Mouse (Mus musculus): ENCODE measurements around the gene Trim44. TPM values are rescaled to one million over a fixed set of nuclear protein-coding genes. Genes with fewer than 3 reads are reported as not detected.
A peak's percentile ranks its signal among the peaks of the same experiment; 100 is the strongest.

The Trim44 gene
- polyA plus RNA-seq, 1 experiment = 35.6 TPM

GRCm38 (mm10) chr2:102409741-102410140, 2.1 kb upstream of the Trim44 start:
- Histone ChIP-seq H3K4me3 (ENCODE audit: control insufficient read depth, insufficient read depth, low read length) (no peak overlapping the region), H3K27me3 (ENCODE audit: control insufficient read depth, insufficient read depth, low read length) (no peaks in the 10 kb centered on the region), H3K4me1 (replicated peaks; ENCODE audit: control insufficient read depth, insufficient read depth, low read length) (no peaks in the 10 kb centered on the region; the same call in 1 of the 2 replicates), H3K36me3 (ENCODE audit: control insufficient read depth, insufficient read depth, low read length) (no peaks in the 10 kb centered on the region), H3K27ac (ENCODE audit: control insufficient read depth, insufficient read depth, low read length) (no peak overlapping the region)
- 92% methylated on average over 3 of the region's 3 CpGs for WGBS
- no peak for DNase-seq
- TF ChIP-seq CTCF (IDR thresholded peaks at IDR 0.05; ENCODE audit: borderline replicate concordance, control insufficient read depth, extremely low read depth, insufficient read depth, low read length, poor library complexity) (no peak), POLR2A (IDR thresholded peaks at IDR 0.05; ENCODE audit: control insufficient read depth, extremely low read depth, insufficient read depth, low read length, poor library complexity) (no peak)

- no peaks in the 10 kb centered on the region for H3K27me3 ChIP-seq (ENCODE audit: control insufficient read depth, insufficient read depth, low read length)
- H3K27ac ChIP-seq (ENCODE audit: control insufficient read depth, insufficient read depth, low read length) = no peak overlapping the region
- DNase-seq = no peak
- TF ChIP-seq CTCF (IDR thresholded peaks at IDR 0.05; ENCODE audit: borderline replicate concordance, control insufficient read depth, extremely low read depth, insufficient read depth, low read length, poor library complexity) (no peak), POLR2A (IDR thresholded peaks at IDR 0.05; ENCODE audit: control insufficient read depth, extremely low read depth, insufficient read depth, low read length, poor library complexity) (no peak)
- 89% methylated on average over 4 of the region's 4 CpGs for WGBS
- no peaks in the 10 kb centered on the region for H3K36me3 ChIP-seq (ENCODE audit: control insufficient read depth, insufficient read depth, low read length)
- H3K4me1 ChIP-seq (replicated peaks; ENCODE audit: control insufficient read depth, insufficient read depth, low read length) = no peaks in the 10 kb centered on the region; the same call in 1 of the 2 replicates
- no peak overlapping the region for H3K4me3 ChIP-seq (ENCODE audit: control insufficient read depth, insufficient read depth, low read length)
Observed at GRCm38 (mm10) chr2:102406324-102407304, 1.0 kb downstream of the Trim44 start.

- H3K4me1 ChIP-seq (replicated peaks; ENCODE audit: control insufficient read depth, insufficient read depth, low read length) = peaks cover 7% of the 10 kb centered on the region
- H3K36me3 ChIP-seq (ENCODE audit: control insufficient read depth, insufficient read depth, low read length) = no peaks in the 10 kb centered on the region
- no peaks in the 10 kb centered on the region for H3K27me3 ChIP-seq (ENCODE audit: control insufficient read depth, insufficient read depth, low read length)
- H3K4me3 ChIP-seq (ENCODE audit: control insufficient read depth, insufficient read depth, low read length) = no peak overlapping the region
- WGBS = 96% methylated on average over 5 of the region's 5 CpGs
- TF ChIP-seq POLR2A (IDR thresholded peaks at IDR 0.05; ENCODE audit: control insufficient read depth, extremely low read depth, insufficient read depth, low read length, poor library complexity) (no peak), CTCF (IDR thresholded peaks at IDR 0.05; ENCODE audit: borderline replicate concordance, control insufficient read depth, extremely low read depth, insufficient read depth, low read length, poor library complexity) (no peak)
- DNase-seq = no peak
- no peak overlapping the region for H3K27ac ChIP-seq (ENCODE audit: control insufficient read depth, insufficient read depth, low read length)
Observed at GRCm38 (mm10) chr2:102403982-102404381, 3.6 kb downstream of the Trim44 start.

GRCm38 (mm10) chr2:102403306-102403705, 4.3 kb downstream of the Trim44 start:
- Histone ChIP-seq H3K27me3 (ENCODE audit: control insufficient read depth, insufficient read depth, low read length) (no peaks in the 10 kb centered on the region), H3K4me1 (replicated peaks; ENCODE audit: control insufficient read depth, insufficient read depth, low read length) (peaks cover 7% of the 10 kb centered on the region), H3K36me3 (ENCODE audit: control insufficient read depth, insufficient read depth, low read length) (no peaks in the 10 kb centered on the region), H3K4me3 (ENCODE audit: control insufficient read depth, insufficient read depth, low read length) (no peak overlapping the region), H3K27ac (ENCODE audit: control insufficient read depth, insufficient read depth, low read length) (no peak overlapping the region)
- TF ChIP-seq POLR2A (IDR thresholded peaks at IDR 0.05; ENCODE audit: control insufficient read depth, extremely low read depth, insufficient read depth, low read length, poor library complexity) (no peak), CTCF (IDR thresholded peaks at IDR 0.05; ENCODE audit: borderline replicate concordance, control insufficient read depth, extremely low read depth, insufficient read depth, low read length, poor library complexity) (no peak)
- 95% methylated on average over 4 of the region's 4 CpGs for WGBS
- no peak for DNase-seq

GRCm38 (mm10) chr2:102401352-102401692, 6.3 kb downstream of the Trim44 start:
- no peaks in the 10 kb centered on the region for H3K27me3 ChIP-seq (ENCODE audit: control insufficient read depth, insufficient read depth, low read length)
- TF ChIP-seq POLR2A (IDR thresholded peaks at IDR 0.05; ENCODE audit: control insufficient read depth, extremely low read depth, insufficient read depth, low read length, poor library complexity) (no peak), CTCF (IDR thresholded peaks at IDR 0.05; ENCODE audit: borderline replicate concordance, control insufficient read depth, extremely low read depth, insufficient read depth, low read length, poor library complexity) (no peak)
- no peaks in the 10 kb centered on the region for H3K36me3 ChIP-seq (ENCODE audit: control insufficient read depth, insufficient read depth, low read length)
- peak overlapping the region; percentile 60 for H3K4me3 ChIP-seq (ENCODE audit: control insufficient read depth, insufficient read depth, low read length)
- H3K27ac ChIP-seq (ENCODE audit: control insufficient read depth, insufficient read depth, low read length) = peak overlapping the region; percentile 50; the same call in 1 of the 2 replicates
- 38% methylated on average over 6 of the region's 6 CpGs for WGBS
- peaks cover 7% of the 10 kb centered on the region for H3K4me1 ChIP-seq (replicated peaks; ENCODE audit: control insufficient read depth, insufficient read depth, low read length)
- no peak for DNase-seq

GRCm38 (mm10) chr2:102400605-102401351, 6.8 kb downstream of the Trim44 start:
- DNase-seq = peak; percentile 86
- peak overlapping the region; percentile 50; the same call in 1 of the 2 replicates for H3K27ac ChIP-seq (ENCODE audit: control insufficient read depth, insufficient read depth, low read length)
- peaks cover 7% of the 10 kb centered on the region for H3K4me1 ChIP-seq (replicated peaks; ENCODE audit: control insufficient read depth, insufficient read depth, low read length)
- H3K27me3 ChIP-seq (ENCODE audit: control insufficient read depth, insufficient read depth, low read length) = no peaks in the 10 kb centered on the region
- WGBS = 7% methylated on average over 94 of the region's 94 CpGs
- H3K4me3 ChIP-seq (ENCODE audit: control insufficient read depth, insufficient read depth, low read length) = peak overlapping the region; percentile 60
- 0 out of 2 replicates have a peak, but pooled peaks have one; percentile 28 for TF ChIP-seq CTCF (IDR thresholded peaks at IDR 0.05; ENCODE audit: borderline replicate concordance, control insufficient read depth, extremely low read depth, insufficient read depth, low read length, poor library complexity)
- peak; percentile 59; the same call in 1 of the 2 replicates for TF ChIP-seq POLR2A (IDR thresholded peaks at IDR 0.05; ENCODE audit: control insufficient read depth, extremely low read depth, insufficient read depth, low read length, poor library complexity)
- H3K36me3 ChIP-seq (ENCODE audit: control insufficient read depth, insufficient read depth, low read length) = no peaks in the 10 kb centered on the region
